Mouse (Mus musculus) heart, embryonic 10.5 days (tissue): Measurements from ENCODE around the gene Cep290. TPM values are rescaled to one million over a fixed set of nuclear protein-coding genes. Genes with fewer than 3 reads are reported as not detected.

Experiments used
- DNase-seq: peaks from one replicate; pipeline ENCODE4 v3.0.0-alpha.2; 2017; ENCODE audit warnings: low spot score
- H3K27ac ChIP-seq: fragments of 300-500 bp; sonication (generic); 2 replicates; pipeline ENCODE4 v1.5.1; 2016; ENCODE audit warnings: mild to moderate bottlenecking
- H3K27me3 ChIP-seq: fragments of 300-500 bp; sonication (generic); 2 replicates; pipeline ENCODE4 v1.6.1; 2016; ENCODE audit warnings: mild to moderate bottlenecking; ENCODE audit not compliant: poor library complexity, insufficient read depth, severe bottlenecking
- H3K36me3 ChIP-seq: fragments of 300-500 bp; sonication (generic); 2 replicates; pipeline ENCODE4 v1.6.1; 2016; ENCODE audit warnings: mild to moderate bottlenecking, moderate library complexity
- H3K4me1 ChIP-seq: fragments of 300-500 bp; sonication (generic); 2 replicates; pipeline ENCODE4 v1.6.1; 2016; ENCODE audit warnings: mild to moderate bottlenecking
- H3K4me3 ChIP-seq: fragments of 300-500 bp; sonication (generic); 2 replicates; pipeline ENCODE4 v1.5.1; 2016; ENCODE audit warnings: mild to moderate bottlenecking, moderate library complexity
- H3K9me3 ChIP-seq: fragments of 300-500 bp; sonication (generic); 2 replicates; pipeline ENCODE4 v1.6.1; 2016; ENCODE audit warnings: mild to moderate bottlenecking, moderate library complexity
- WGBS: fragments of 180-500 bp; shearing (Covaris S2); methylation state at CpG from one replicate; pipeline ENCODE4 v1.1.7; 2016; 5-methylcytosine and 5-hydroxymethylcytosine counted together
- polyA plus RNA-seq: library from polyadenylated mRNA; unstranded; fragments of >200 nt; fragmentation: Nextera tagmentation; extraction: Ambion mirVana; gene quantifications from 2 replicates; pipeline ENCODE4 v1.2.1, GENCODE M21; 2016

Gene Cep290
- polyA plus RNA-seq, 1 experiment from 2014 or later: 4.5 TPM

GRCm38 (mm10) chr10:100617233-100617903, 130.0 kb downstream of the Cep290 start:
- 74% methylated on average over 6 of the region's 6 CpGs for WGBS
- H3K9me3 ChIP-seq: no peaks in the 10 kb centered on the region
- H3K36me3 ChIP-seq: no peaks in the 10 kb centered on the region
- H3K27ac ChIP-seq: no peak overlapping the region
- no peak overlapping the region for H3K4me3 ChIP-seq
- H3K27me3 ChIP-seq: no peaks in the 10 kb centered on the region
- no peak for DNase-seq
- no peaks in the 10 kb centered on the region for H3K4me1 ChIP-seq

- Histone ChIP-seq H3K9me3 (no peaks in the 10 kb centered on the region), H3K4me1 (no peaks in the 10 kb centered on the region), H3K36me3 (no peaks in the 10 kb centered on the region), H3K27ac (no peak overlapping the region), H3K27me3 (no peaks in the 10 kb centered on the region), H3K4me3 (no peak overlapping the region)
- DNase-seq: no peak
- WGBS: 81% methylated on average over 7 of the region's 7 CpGs
Observed at GRCm38 (mm10) chr10:100619474-100619873, 132.1 kb downstream of the Cep290 start.

- H3K4me1 ChIP-seq: no peaks in the 10 kb centered on the region
- WGBS: 90% methylated on average over 12 of the region's 12 CpGs
- no peak overlapping the region for H3K27ac ChIP-seq
- no peak for DNase-seq
- H3K4me3 ChIP-seq: no peak overlapping the region
- no peaks in the 10 kb centered on the region for H3K9me3 ChIP-seq
- H3K36me3 ChIP-seq: no peaks in the 10 kb centered on the region
- no peaks in the 10 kb centered on the region for H3K27me3 ChIP-seq
Observed at GRCm38 (mm10) chr10:100620040-100620439, 132.7 kb downstream of the Cep290 start.

- Histone ChIP-seq H3K4me3 (no peak overlapping the region), H3K36me3 (no peaks in the 10 kb centered on the region), H3K9me3 (no peaks in the 10 kb centered on the region), H3K27me3 (no peaks in the 10 kb centered on the region), H3K27ac (no peak overlapping the region), H3K4me1 (no peaks in the 10 kb centered on the region)
- WGBS: 80% methylated on average over 3 of the region's 3 CpGs
- no peak for DNase-seq
Observed at GRCm38 (mm10) chr10:100622494-100622893, 135.1 kb downstream of the Cep290 start.

Other genes starting within 250 kb of the Cep290 start
- not detected in 2 replicates for gene Gm4301, start 151.9 kb upstream of the Cep290 start, polyA plus RNA-seq
- not detected in 2 replicates for gene Gm4302, start 146.7 kb upstream of the Cep290 start, polyA plus RNA-seq
- gene Gm4303, start 141.6 kb upstream of the Cep290 start, polyA plus RNA-seq: not detected in 2 replicates
- not detected in 2 replicates for gene Gm4305, start 136.5 kb upstream of the Cep290 start, polyA plus RNA-seq
- gene Gm4307, start 126.2 kb upstream of the Cep290 start, polyA plus RNA-seq: not detected in 2 replicates
- not detected in 2 replicates for gene Gm4312, start 105.0 kb upstream of the Cep290 start, polyA plus RNA-seq
- gene Tmtc3, start 208 bp upstream of the Cep290 start, polyA plus RNA-seq: 23.1 and 25.5 TPM in 2 replicates
- gene 4930430F08Rik, start 102.9 kb downstream of the Cep290 start, polyA plus RNA-seq: 7.9 and 8.6 TPM in 2 replicates
- not detected in 2 replicates for gene 1700017N19Rik, start 102.9 kb downstream of the Cep290 start, polyA plus RNA-seq